Mouse (Mus musculus) heart, embryonic 16.5 days (tissue): ENCODE measurements around the gene Ptch1. TPM values are rescaled to one million over a fixed set of nuclear protein-coding genes. Genes with fewer than 3 reads are reported as not detected.

Experiments
- ATAC-seq: fragments of 200-750 bp; cut with Nextera tagmentation; replicated peaks from 2 replicates; pipeline ENCODE4 v1.8.0; 2017; ENCODE audit warnings: moderate number of reproducible peaks; ENCODE audit not compliant: insufficient read depth, low FRiP score; ENCODE audit errors: extremely low read depth
- H3K27ac ChIP-seq: fragments of 300-500 bp; sonication (generic); 2 replicates; pipeline ENCODE4 v1.5.1; 2014; ENCODE audit warnings: mild to moderate bottlenecking, low read length, control low read depth, moderate library complexity
- H3K27me3 ChIP-seq: fragments of 300-500 bp; sonication (generic); 2 replicates; pipeline ENCODE4 v1.6.1; 2014; ENCODE audit warnings: low read length, mixed read lengths; ENCODE audit not compliant: control insufficient read depth, insufficient read depth
- H3K36me3 ChIP-seq: fragments of 300-500 bp; sonication (generic); 2 replicates; pipeline ENCODE4 v1.6.1; 2014; ENCODE audit not compliant: control insufficient read depth, insufficient read depth
- H3K4me1 ChIP-seq: fragments of 300-500 bp; sonication (generic); 2 replicates; pipeline ENCODE4 v1.6.1; 2014; ENCODE audit warnings: low read length, mixed read lengths; ENCODE audit not compliant: control insufficient read depth, insufficient read depth
- H3K4me2 ChIP-seq: fragments of 300-500 bp; sonication (generic); 2 replicates; pipeline ENCODE4 v1.6.1; 2014; ENCODE audit warnings: low read depth, mild to moderate bottlenecking, control low read depth, low read length
- H3K4me3 ChIP-seq: fragments of 300-500 bp; sonication (generic); 2 replicates; pipeline ENCODE4 v1.5.1; 2014; ENCODE audit warnings: mild to moderate bottlenecking, control low read depth, low read length
- H3K9ac ChIP-seq: fragments of 300-500 bp; sonication (generic); 2 replicates; pipeline ENCODE4 v1.6.1; 2014; ENCODE audit warnings: low read length, control low read depth
- H3K9me3 ChIP-seq: fragments of 300-500 bp; sonication (generic); replicated peaks from 2 replicates; pipeline ENCODE4 v1.6.1; 2016; ENCODE audit warnings: low read length; ENCODE audit not compliant: control insufficient read depth
- WGBS: fragments of 180-500 bp; shearing (Covaris S2); extraction: QIAGEN DNeasy Blood & Tissue Kit; methylation state at CpG from one replicate; pipeline ENCODE4 v1.1.7; 2014; 5-methylcytosine and 5-hydroxymethylcytosine counted together
- polyA plus RNA-seq: library from polyadenylated mRNA; unstranded; fragments of >200 nt; fragmentation: Nextera tagmentation; extraction: Ambion mirVana; gene quantifications from 2 replicates; pipeline ENCODE4 v1.2.1, GENCODE M21; 2015

Gene Ptch1
- polyA plus RNA-seq, 1 experiment from 2014 or later: 5.6 TPM

GRCm38 (mm10) chr13:63565320-63566017, 7.9 kb downstream of the Ptch1 start:
- Histone ChIP-seq H3K27me3 (peaks cover 13% of the 10 kb centered on the region), H3K4me2 (peak overlapping the region; percentile 75), H3K9me3 (no peaks in the 10 kb centered on the region), H3K4me1 (peaks cover 27% of the 10 kb centered on the region), H3K9ac (peak overlapping the region; percentile 89), H3K27ac (peak overlapping the region; percentile 98), H3K36me3 (no peaks in the 10 kb centered on the region), H3K4me3 (peak overlapping the region; percentile 73)
- WGBS: under 1% methylated on average over 91 of the region's 99 CpGs
- no peak for ATAC-seq

DNA sequence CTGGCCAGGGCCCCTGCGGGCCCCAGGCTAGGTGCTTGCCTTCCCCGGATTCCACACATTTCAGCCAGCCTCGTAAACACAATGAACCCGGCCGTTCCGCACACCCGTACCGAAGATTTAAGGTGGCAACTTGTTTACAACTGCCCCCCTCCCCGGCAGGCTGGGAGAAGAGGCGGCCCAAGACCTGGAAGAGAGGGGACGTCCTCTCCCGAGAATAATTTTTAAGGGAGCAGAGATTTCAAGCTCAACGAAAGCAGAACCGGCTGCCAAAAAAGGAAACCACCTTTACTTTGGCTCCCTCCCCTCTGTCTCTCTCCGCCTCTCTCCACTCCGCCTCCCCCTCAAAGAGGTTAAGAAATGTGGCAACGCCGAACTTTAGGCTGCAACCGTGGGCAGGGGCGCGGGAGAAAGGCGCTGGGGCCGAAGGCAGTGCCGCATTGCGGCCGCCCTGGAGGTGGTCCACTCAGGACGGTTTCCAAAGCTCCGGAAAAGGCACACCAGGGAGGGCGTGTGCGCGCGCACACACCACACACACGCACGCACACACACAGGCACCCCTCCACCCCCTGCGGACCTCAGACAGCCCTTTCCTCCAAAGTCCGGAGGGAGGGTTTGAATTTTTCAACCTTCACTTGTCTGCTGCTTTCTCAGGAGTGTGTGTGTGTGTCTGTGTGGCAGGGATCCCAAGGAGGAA, 8.6 kb downstream of the Ptch1 start:
- peak overlapping the region; percentile 89 for H3K9ac ChIP-seq
- ATAC-seq: peak; percentile 17
- H3K4me2 ChIP-seq: peak overlapping the region; percentile 75
- peak overlapping the region; percentile 73 for H3K4me3 ChIP-seq
- H3K27ac ChIP-seq: peak overlapping the region; percentile 98
- WGBS: under 1% methylated on average over 36 of the region's 36 CpGs
- no peaks in the 10 kb centered on the region for H3K36me3 ChIP-seq
- H3K27me3 ChIP-seq: peaks cover 8% of the 10 kb centered on the region
- no peaks in the 10 kb centered on the region for H3K9me3 ChIP-seq
- H3K4me1 ChIP-seq: peaks cover 30% of the 10 kb centered on the region

DNA sequence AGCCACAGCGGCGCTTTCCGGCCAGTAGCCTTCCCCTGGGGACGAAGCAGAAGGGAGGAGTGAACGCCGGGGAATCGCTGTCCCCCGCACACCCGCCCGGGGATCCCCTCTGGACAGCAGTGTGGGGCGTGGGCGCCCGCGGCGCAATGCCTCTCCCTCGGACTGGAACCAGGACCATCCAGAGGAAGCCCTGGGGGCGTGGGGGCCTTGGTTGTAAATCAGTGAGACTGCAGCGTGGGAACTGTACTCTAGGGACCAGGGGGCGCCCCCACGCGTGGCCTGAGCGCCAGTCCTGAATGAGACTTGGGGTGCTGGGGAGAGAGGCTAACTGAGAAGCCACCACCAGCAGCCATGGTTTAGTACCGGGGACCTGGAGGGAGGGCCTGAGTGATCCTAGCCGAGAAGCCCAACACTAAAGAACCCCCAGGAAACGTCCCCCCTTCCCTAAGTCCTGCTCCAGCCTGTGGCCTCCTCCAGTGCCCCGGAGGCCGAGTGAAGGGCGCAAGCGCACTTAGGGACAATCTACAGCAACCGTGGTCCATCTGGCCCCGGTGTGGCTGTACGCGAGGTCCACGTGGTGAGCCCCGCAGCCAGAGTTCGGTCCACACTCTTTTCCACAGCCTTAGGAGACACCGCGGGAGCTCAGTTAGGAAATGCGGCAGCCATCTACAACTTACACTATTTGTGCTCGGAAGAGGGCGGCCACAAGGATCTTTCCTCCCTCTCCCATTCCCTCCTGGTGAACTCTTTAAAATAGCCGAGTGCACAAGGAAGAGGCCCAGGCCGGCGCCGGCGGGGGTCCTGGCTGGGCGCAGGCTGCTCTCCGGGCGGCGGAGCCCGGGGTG, 9.4 kb downstream of the Ptch1 start:
- no peak for ATAC-seq
- peak overlapping the region; percentile 98 for H3K27ac ChIP-seq
- peak overlapping the region; percentile 75 for H3K4me2 ChIP-seq
- H3K36me3 ChIP-seq: no peaks in the 10 kb centered on the region
- peaks cover 1% of the 10 kb centered on the region for H3K27me3 ChIP-seq
- H3K4me1 ChIP-seq: peaks cover 38% of the 10 kb centered on the region
- H3K9me3 ChIP-seq: no peaks in the 10 kb centered on the region
- H3K9ac ChIP-seq: peak overlapping the region; percentile 89
- H3K4me3 ChIP-seq: peak overlapping the region; percentile 73
- WGBS: under 1% methylated on average over 51 of the region's 51 CpGs

- under 1% methylated on average over 51 of the region's 51 CpGs for WGBS
- Histone ChIP-seq H3K27ac (peak overlapping the region; percentile 98), H3K4me2 (peak overlapping the region; percentile 75), H3K27me3 (no peaks in the 10 kb centered on the region), H3K9ac (peak overlapping the region; percentile 89), H3K4me3 (peak overlapping the region; percentile 73), H3K36me3 (no peaks in the 10 kb centered on the region), H3K9me3 (no peaks in the 10 kb centered on the region), H3K4me1 (peaks cover 40% of the 10 kb centered on the region)
- ATAC-seq: peak; percentile 49
Observed at GRCm38 (mm10) chr13:63562972-63563780, 10.2 kb downstream of the Ptch1 start.

- Histone ChIP-seq H3K4me3 (peak overlapping the region; percentile 73), H3K4me2 (peak overlapping the region; percentile 75), H3K9ac (peak overlapping the region; percentile 89), H3K36me3 (no peaks in the 10 kb centered on the region), H3K27me3 (no peaks in the 10 kb centered on the region), H3K4me1 (peaks cover 48% of the 10 kb centered on the region), H3K27ac (peak overlapping the region; percentile 98), H3K9me3 (no peaks in the 10 kb centered on the region)
- 2% methylated on average over 7 of the region's 7 CpGs for WGBS
- ATAC-seq: no peak
Observed at GRCm38 (mm10) chr13:63562141-63562971, 11.0 kb downstream of the Ptch1 start.

- H3K36me3 ChIP-seq: no peaks in the 10 kb centered on the region
- 0 out of 2 replicates have a peak overlapping the region, but pooled peaks have one; percentile 10 for H3K4me2 ChIP-seq
- H3K27ac ChIP-seq: peak overlapping the region; percentile 16; the same call in 1 of the 2 replicates
- no peak overlapping the region for H3K4me3 ChIP-seq
- 32% methylated on average over 8 of the region's 8 CpGs for WGBS
- no peaks in the 10 kb centered on the region for H3K9me3 ChIP-seq
- peaks cover 62% of the 10 kb centered on the region for H3K4me1 ChIP-seq
- no peak for ATAC-seq
- no peak overlapping the region for H3K9ac ChIP-seq
- H3K27me3 ChIP-seq: no peaks in the 10 kb centered on the region
Observed at GRCm38 (mm10) chr13:63558297-63558890, 15.0 kb downstream of the Ptch1 start.

DNA sequence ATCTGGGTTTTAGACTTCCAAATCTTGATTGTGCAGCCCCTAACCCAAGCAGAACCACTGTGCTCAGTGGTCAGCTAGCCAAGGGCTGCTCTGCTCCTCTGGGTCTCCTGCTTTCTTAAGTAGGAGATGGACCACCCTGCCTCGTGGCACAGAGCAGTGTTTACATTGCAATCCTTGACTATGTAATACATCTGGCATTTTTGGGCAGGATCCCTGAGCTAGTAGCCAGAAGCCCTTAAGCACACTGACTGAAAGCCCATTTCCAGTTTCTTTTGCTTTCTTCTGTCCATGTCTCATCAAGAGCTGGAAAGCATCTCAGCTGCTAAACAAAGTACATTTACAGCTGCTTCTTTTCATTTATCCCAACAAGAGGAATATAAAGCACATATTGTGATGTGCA, 17.0 kb downstream of the Ptch1 start:
- Histone ChIP-seq H3K4me2 (no peak overlapping the region), H3K9ac (no peak overlapping the region), H3K4me3 (no peak overlapping the region), H3K9me3 (no peaks in the 10 kb centered on the region), H3K36me3 (no peaks in the 10 kb centered on the region), H3K4me1 (peaks cover 64% of the 10 kb centered on the region), H3K27ac (no peak overlapping the region), H3K27me3 (no peaks in the 10 kb centered on the region)
- WGBS: 29% methylated on average over 1 of the region's 1 CpGs
- no peak for ATAC-seq
